Mouse (Mus musculus): ENCODE data around the gene Rrp36. TPM values are rescaled to one million over a fixed set of nuclear protein-coding genes. Genes with fewer than 3 reads are reported as not detected.
A peak's percentile ranks its signal among the peaks of the same experiment; 100 is the strongest.

Gene Rrp36
- polyA plus RNA-seq, 1 experiment from 2014 or later, result 35.2 TPM

GRCm38 (mm10) chr17:46645561-46646321 lies 28.4 kb downstream of the Rrp36 start, which contains the start of the genes Klc4 and Mrpl2:
Klc4 (minus strand) TSS chr17:46646022.
Mrpl2 (plus strand) TSS chr17:46646229.
- peak within 1 kb of the TSS; percentile 96 for H3K27ac ChIP-seq (ENCODE audit: low read length)
- 0 out of 2 replicates have a peak, but pooled peaks cover 5% of the 10 kb centered on the region for H3K36me3 ChIP-seq (ENCODE audit: insufficient read depth, low read length)
- no peaks in the 10 kb centered on the region for H3K27me3 ChIP-seq (replicated peaks; ENCODE audit: insufficient read depth, low read length)
- peak within 1 kb of the TSS; percentile 89 for H3K4me2 ChIP-seq (replicated peaks; ENCODE audit: low read depth, low read length)
- TF ChIP-seq EP300 (IDR thresholded peaks at IDR 0.05), result peak; percentile 45; the same call in 1 of the 2 replicates
- no peak; the same call in 1 of the 2 replicates for TF ChIP-seq CTCF (IDR thresholded peaks at IDR 0.05)
- WGBS, result under 1% methylated on average over 53 of the region's 53 CpGs
- no peaks in the 10 kb centered on the region for H3K9me3 ChIP-seq (ENCODE audit: low read length)
- peaks cover 22% of the 10 kb centered on the region for H3K4me1 ChIP-seq (ENCODE audit: insufficient read depth, low read depth, low read length)
- H3K9ac ChIP-seq (replicated peaks; ENCODE audit: low read depth), result peak within 1 kb of the TSS; percentile 70
- DNase-seq (ENCODE audit: low spot score) (peak; percentile 98), ATAC-seq (peak; percentile 72)
- peak within 1 kb of the TSS; percentile 83 for H3K4me3 ChIP-seq (ENCODE audit: low read depth, low read length)

DNA sequence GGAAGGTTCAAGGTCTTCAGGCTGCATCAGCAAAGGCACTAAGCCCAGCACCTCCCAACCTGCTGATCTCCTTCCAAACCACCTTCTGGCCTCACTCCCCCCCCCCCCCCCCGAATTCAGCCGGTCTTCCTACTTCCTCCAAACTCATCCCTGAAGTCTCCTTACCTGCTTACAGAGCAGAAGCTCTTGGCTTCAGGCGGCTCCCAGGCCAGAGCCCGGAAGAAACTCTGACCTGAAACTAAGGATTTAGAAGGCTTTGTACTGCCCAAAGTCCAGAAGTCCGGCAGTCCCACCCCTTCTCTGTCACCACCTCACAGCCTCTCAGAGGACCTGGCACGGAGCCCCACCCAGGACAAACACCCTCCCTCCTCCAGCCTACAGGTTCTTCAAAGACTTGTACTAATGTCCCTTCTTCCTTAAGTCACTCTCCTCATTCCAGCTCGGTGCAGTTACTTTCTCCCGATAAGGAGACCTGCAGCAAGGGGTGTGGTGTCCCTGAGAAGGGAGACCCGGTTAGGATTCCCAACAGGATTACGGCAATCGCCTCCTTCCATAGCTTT lies 29.2 kb downstream of the Rrp36 start:
- DNase-seq (ENCODE audit: low spot score), result peak; percentile 92
- TF ChIP-seq CTCF (IDR thresholded peaks at IDR 0.05) (no peak), EP300 (IDR thresholded peaks at IDR 0.05) (peak; percentile 10; the same call in 1 of the 2 replicates)
- ATAC-seq, result peak; percentile 63

DNA sequence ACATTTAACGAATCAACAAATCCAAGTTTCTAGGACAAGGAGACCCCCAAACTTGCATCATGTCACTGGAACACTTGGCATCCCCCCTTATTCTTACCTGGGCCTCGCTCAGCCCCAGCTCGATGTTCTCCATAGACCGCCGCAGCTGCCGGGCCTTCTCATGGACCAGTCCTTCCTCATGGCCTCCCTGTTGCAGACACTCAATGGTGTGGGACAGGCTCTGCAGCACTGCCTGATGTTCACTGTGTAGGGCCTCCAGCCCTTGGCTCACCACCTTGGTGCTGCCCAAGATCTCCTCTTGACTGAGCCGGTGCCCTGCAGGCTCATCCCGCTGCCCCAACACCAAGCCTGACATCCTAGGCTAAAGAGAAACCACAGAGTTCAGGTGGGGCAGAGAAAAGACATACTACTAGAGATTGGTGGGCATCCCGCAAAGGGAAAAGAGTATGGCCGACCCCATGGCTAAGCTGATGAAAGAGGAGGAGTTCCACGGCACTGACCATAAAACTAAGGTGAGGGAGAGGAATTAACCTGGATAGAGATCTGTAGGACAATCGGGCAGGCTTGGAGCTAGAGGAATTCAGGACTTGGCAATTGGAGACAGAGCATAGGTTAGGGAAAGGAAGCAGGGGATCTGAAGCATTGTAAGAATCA lies 29.9 kb downstream of the Rrp36 start:
- no peak for DNase-seq (ENCODE audit: low spot score)
- 84% methylated on average over 12 of the region's 12 CpGs for WGBS

More for the DNA sequence above, 29.2 kb downstream of the Rrp36 start:
- H3K4me2 ChIP-seq (replicated peaks; ENCODE audit: low read depth, low read length), result peak overlapping the region; percentile 89
- H3K4me3 ChIP-seq (ENCODE audit: low read depth, low read length), result peak overlapping the region; percentile 83
- WGBS, result 3% methylated on average over 11 of the region's 11 CpGs
- peak overlapping the region; percentile 60 for H3K9ac ChIP-seq (replicated peaks; ENCODE audit: low read depth)
- H3K27me3 ChIP-seq (replicated peaks; ENCODE audit: insufficient read depth, low read length), result no peaks in the 10 kb centered on the region
- H3K27ac ChIP-seq (ENCODE audit: low read length), result peak overlapping the region; percentile 96
- H3K9me3 ChIP-seq (ENCODE audit: low read length), result no peaks in the 10 kb centered on the region
- H3K4me1 ChIP-seq (ENCODE audit: insufficient read depth, low read depth, low read length), result peaks cover 22% of the 10 kb centered on the region
- H3K36me3 ChIP-seq (ENCODE audit: insufficient read depth, low read length), result 0 out of 2 replicates have a peak, but pooled peaks cover 5% of the 10 kb centered on the region

DNA sequence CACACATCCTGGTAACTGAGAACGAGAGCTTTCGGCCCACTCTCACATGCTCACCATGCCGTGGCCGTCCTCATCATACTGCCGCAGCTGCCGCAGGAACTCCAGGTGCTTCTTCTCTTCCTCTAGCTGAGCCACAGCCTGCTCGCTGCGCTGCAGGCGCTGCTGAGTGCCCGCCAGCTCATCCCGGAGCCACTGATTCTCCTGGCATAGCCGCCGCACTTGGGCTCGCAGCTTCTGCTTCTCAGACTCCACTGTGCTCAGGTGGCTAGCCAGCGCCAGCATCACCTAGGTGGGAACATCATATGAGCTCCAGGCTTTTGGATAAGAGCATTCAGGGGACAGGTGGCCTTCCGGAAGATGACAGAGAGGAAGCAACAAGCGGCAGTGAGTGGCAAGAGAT lies 32.1 kb downstream of the Rrp36 start:
- 0 out of 2 replicates have a peak, but pooled peaks cover 9% of the 10 kb centered on the region for H3K36me3 ChIP-seq (ENCODE audit: insufficient read depth, low read length)
- no peak overlapping the region for H3K4me3 ChIP-seq (ENCODE audit: low read depth, low read length)
- H3K4me1 ChIP-seq (ENCODE audit: insufficient read depth, low read depth, low read length), result peaks cover 15% of the 10 kb centered on the region
- no peak for ATAC-seq
- no peak overlapping the region for H3K27ac ChIP-seq (ENCODE audit: low read length)
- no peak for DNase-seq (ENCODE audit: low spot score)
- H3K4me2 ChIP-seq (replicated peaks; ENCODE audit: low read depth, low read length), result no peak overlapping the region
- H3K27me3 ChIP-seq (replicated peaks; ENCODE audit: insufficient read depth, low read length), result no peaks in the 10 kb centered on the region
- H3K9me3 ChIP-seq (ENCODE audit: low read length), result no peaks in the 10 kb centered on the region
- H3K9ac ChIP-seq (replicated peaks; ENCODE audit: low read depth), result no peak overlapping the region
- WGBS, result 90% methylated on average over 17 of the region's 17 CpGs
- TF ChIP-seq EP300 (IDR thresholded peaks at IDR 0.05), result no peak
- TF ChIP-seq CTCF (IDR thresholded peaks at IDR 0.05), result no peak

More for the DNA sequence above, 29.9 kb downstream of the Rrp36 start:
- TF ChIP-seq CTCF (IDR thresholded peaks at IDR 0.05) (no peak), EP300 (IDR thresholded peaks at IDR 0.05) (no peak)
- Histone ChIP-seq H3K4me2 (replicated peaks; ENCODE audit: low read depth, low read length) (peak overlapping the region; percentile 89), H3K9ac (replicated peaks; ENCODE audit: low read depth) (no peak overlapping the region; the same call in 1 of the 2 replicates), H3K9me3 (ENCODE audit: low read length) (no peaks in the 10 kb centered on the region), H3K27ac (ENCODE audit: low read length) (peak overlapping the region; percentile 96), H3K27me3 (replicated peaks; ENCODE audit: insufficient read depth, low read length) (no peaks in the 10 kb centered on the region), H3K36me3 (ENCODE audit: insufficient read depth, low read length) (0 out of 2 replicates have a peak, but pooled peaks cover 7% of the 10 kb centered on the region), H3K4me3 (ENCODE audit: low read depth, low read length) (peak overlapping the region; percentile 83), H3K4me1 (ENCODE audit: insufficient read depth, low read depth, low read length) (peaks cover 17% of the 10 kb centered on the region)
- no peak for ATAC-seq

GRCm38 (mm10) chr17:46639929-46640328 lies 34.2 kb downstream of the Rrp36 start:
- H3K4me3 ChIP-seq (ENCODE audit: low read depth, low read length), result no peak overlapping the region
- no peaks in the 10 kb centered on the region for H3K27me3 ChIP-seq (replicated peaks; ENCODE audit: insufficient read depth, low read length)
- TF ChIP-seq CTCF (IDR thresholded peaks at IDR 0.05), result no peak
- no peak for TF ChIP-seq EP300 (IDR thresholded peaks at IDR 0.05)
- H3K4me1 ChIP-seq (ENCODE audit: insufficient read depth, low read depth, low read length), result peaks cover 9% of the 10 kb centered on the region; the same call in 1 of the 2 replicates
- no peak overlapping the region for H3K9ac ChIP-seq (replicated peaks; ENCODE audit: low read depth)
- WGBS, result 77% methylated on average over 9 of the region's 9 CpGs
- H3K27ac ChIP-seq (ENCODE audit: low read length), result no peak overlapping the region
- no peak overlapping the region for H3K4me2 ChIP-seq (replicated peaks; ENCODE audit: low read depth, low read length)
- ATAC-seq, result no peak
- H3K9me3 ChIP-seq (ENCODE audit: low read length), result no peaks in the 10 kb centered on the region
- peaks cover 17% of the 10 kb centered on the region; the same call in 1 of the 2 replicates for H3K36me3 ChIP-seq (ENCODE audit: insufficient read depth, low read length)
- no peak for DNase-seq (ENCODE audit: low spot score)

Measured in lung, postnatal 0 days (tissue).